Mouse (Mus musculus) hindbrain, embryonic 10.5 days (tissue): ENCODE data around the gene St8sia1. TPM values are rescaled to one million over a fixed set of nuclear protein-coding genes. Genes with fewer than 3 reads are reported as not detected.

Experiments
- DNase-seq: peaks from one replicate; pipeline ENCODE4 v3.0.0-alpha.2; 2017; ENCODE audit warnings: low spot score
- H3K27ac ChIP-seq: fragments of 300-500 bp; sonication (generic); 2 replicates; pipeline ENCODE4 v1.5.1; 2016; ENCODE audit warnings: mild to moderate bottlenecking, moderate library complexity
- H3K27me3 ChIP-seq: fragments of 300-500 bp; sonication (generic); 2 replicates; pipeline ENCODE4 v1.6.1; 2016; ENCODE audit warnings: mild to moderate bottlenecking; ENCODE audit not compliant: poor library complexity, insufficient read depth, severe bottlenecking
- H3K36me3 ChIP-seq: fragments of 300-500 bp; sonication (generic); 2 replicates; pipeline ENCODE4 v1.6.1; 2016; ENCODE audit warnings: mild to moderate bottlenecking, moderate library complexity
- H3K4me1 ChIP-seq: fragments of 300-500 bp; sonication (generic); replicated peaks from 2 replicates; pipeline ENCODE4 v1.6.1; 2016; ENCODE audit warnings: mild to moderate bottlenecking
- H3K4me3 ChIP-seq: fragments of 300-500 bp; sonication (generic); 2 replicates; pipeline ENCODE4 v1.5.1; 2016; ENCODE audit warnings: mild to moderate bottlenecking, moderate library complexity
- H3K9me3 ChIP-seq: fragments of 300-500 bp; sonication (generic); 2 replicates; pipeline ENCODE4 v1.6.1; 2016; ENCODE audit warnings: mild to moderate bottlenecking, moderate library complexity
- WGBS: fragments of 180-500 bp; shearing (Covaris S2); methylation state at CpG from one replicate; pipeline ENCODE4 v1.1.7; 2016; 5-methylcytosine and 5-hydroxymethylcytosine counted together
- polyA plus RNA-seq: library from polyadenylated mRNA; unstranded; fragments of >200 nt; fragmentation: Nextera tagmentation; extraction: Ambion mirVana; gene quantifications from 2 replicates; pipeline ENCODE4 v1.2.1, GENCODE M21; 2016

St8sia1 gene
- polyA plus RNA-seq, 1 experiment from 2014 or later: 5.4 TPM

DNA sequence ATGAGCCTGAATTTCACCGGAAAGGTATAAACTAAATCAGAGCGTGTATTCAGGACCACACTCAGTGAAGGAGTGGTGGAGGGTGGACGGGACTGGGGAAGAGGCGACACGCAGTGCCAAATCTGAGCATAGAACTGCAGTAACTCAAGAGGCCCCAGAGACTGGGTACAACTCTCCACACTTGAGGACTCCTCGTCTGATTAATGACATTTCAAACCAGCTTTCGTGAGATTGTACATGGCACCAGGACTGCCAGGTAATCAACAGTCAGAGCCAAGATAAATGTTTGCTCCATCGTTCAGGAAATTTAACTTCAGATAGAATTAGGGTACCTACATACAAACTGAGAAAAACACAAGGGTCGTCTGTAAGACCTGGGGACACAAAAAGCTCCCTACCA, 126.9 kb downstream of the St8sia1 start:
- Histone ChIP-seq H3K9me3 (no peaks in the 10 kb centered on the region), H3K27ac (no peak overlapping the region), H3K4me1 (peaks cover 13% of the 10 kb centered on the region), H3K27me3 (no peaks in the 10 kb centered on the region), H3K4me3 (no peak overlapping the region), H3K36me3 (no peaks in the 10 kb centered on the region)
- WGBS: 87% methylated on average over 9 of the region's 9 CpGs
- no peak for DNase-seq

DNA sequence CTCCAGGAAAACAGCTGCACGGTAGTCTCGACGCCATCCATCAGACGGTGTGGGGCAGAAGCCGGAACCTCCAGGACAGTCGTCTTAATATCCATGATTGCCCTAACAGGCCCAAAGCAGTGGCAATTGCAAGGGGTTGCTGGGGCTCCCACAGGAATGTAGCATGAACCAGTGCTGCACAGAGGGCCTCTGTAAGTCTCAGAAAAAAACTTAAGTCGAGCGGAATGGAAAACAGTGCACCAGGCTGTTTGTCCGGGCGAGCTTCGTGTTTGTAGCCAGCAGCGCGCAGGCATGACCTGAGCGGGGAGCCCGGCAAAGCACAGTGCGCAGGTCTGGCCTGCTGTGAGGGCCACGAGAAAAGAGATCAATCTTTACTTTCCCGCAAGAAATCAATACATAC, 128.5 kb downstream of the St8sia1 start:
- H3K27ac ChIP-seq: peak overlapping the region; percentile 62

DNA sequence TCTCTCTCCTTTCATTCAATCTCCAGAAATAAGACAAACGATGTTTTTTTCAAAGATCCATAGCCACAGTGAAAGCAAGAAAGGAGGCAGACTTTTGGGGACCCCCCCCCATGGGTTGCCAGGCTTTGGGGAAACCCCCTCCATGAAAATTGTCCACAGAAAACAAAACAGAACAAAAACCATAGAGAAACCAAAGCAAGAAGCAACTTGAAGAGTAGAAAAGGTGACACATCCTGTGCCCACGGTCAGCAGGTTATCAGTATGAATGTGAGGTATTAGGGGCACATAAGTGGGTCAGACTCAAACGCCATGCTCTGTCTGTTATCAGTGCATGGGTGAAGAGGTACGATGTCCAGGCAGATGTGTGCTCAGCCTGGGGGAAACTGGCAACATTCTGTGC, 129.3 kb downstream of the St8sia1 start:
- peaks cover 27% of the 10 kb centered on the region for H3K4me1 ChIP-seq
- no peak for DNase-seq
- WGBS: 87% methylated on average over 4 of the region's 4 CpGs

More for the DNA sequence above, 128.5 kb downstream of the St8sia1 start:
- no peaks in the 10 kb centered on the region for H3K36me3 ChIP-seq
- peak; percentile 39 for DNase-seq
- WGBS: 43% methylated on average over 18 of the region's 18 CpGs
- H3K27me3 ChIP-seq: no peaks in the 10 kb centered on the region
- no peak overlapping the region for H3K4me3 ChIP-seq
- peaks cover 23% of the 10 kb centered on the region for H3K4me1 ChIP-seq
- no peaks in the 10 kb centered on the region for H3K9me3 ChIP-seq

DNA sequence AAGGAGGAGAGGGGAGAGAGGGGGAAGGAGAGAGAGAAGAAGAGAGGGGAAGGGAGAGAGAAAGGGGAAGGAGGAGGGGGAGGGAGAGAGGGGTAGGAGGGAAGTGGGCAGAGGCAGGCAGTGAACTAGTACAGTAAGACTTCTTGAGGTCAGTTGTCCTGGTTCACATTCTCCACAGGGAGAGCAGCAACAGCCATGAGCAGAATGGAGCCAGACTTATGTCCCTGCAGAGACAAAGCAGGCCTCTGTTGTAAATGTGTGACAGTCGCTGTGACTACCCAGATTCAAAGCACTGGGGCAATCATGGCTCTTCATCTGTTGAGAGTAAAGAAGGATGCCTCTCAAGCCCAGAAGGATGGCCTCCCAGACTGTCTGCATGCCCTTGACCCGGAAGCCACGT, 132.5 kb downstream of the St8sia1 start:
- H3K9me3 ChIP-seq: no peaks in the 10 kb centered on the region
- DNase-seq: no peak
- H3K4me1 ChIP-seq: peaks cover 27% of the 10 kb centered on the region
- no peaks in the 10 kb centered on the region for H3K27me3 ChIP-seq
- no peak overlapping the region for H3K27ac ChIP-seq
- H3K4me3 ChIP-seq: no peak overlapping the region
- H3K36me3 ChIP-seq: 0 out of 2 replicates have a peak, but pooled peaks cover 5% of the 10 kb centered on the region
- 84% methylated on average over 3 of the region's 3 CpGs for WGBS

More for the DNA sequence above, 129.3 kb downstream of the St8sia1 start:
- 0 out of 2 replicates have a peak overlapping the region, but pooled peaks have one; percentile 62 for H3K27ac ChIP-seq
- H3K27me3 ChIP-seq: no peaks in the 10 kb centered on the region
- H3K9me3 ChIP-seq: no peaks in the 10 kb centered on the region
- no peaks in the 10 kb centered on the region for H3K36me3 ChIP-seq
- no peak overlapping the region for H3K4me3 ChIP-seq

DNA sequence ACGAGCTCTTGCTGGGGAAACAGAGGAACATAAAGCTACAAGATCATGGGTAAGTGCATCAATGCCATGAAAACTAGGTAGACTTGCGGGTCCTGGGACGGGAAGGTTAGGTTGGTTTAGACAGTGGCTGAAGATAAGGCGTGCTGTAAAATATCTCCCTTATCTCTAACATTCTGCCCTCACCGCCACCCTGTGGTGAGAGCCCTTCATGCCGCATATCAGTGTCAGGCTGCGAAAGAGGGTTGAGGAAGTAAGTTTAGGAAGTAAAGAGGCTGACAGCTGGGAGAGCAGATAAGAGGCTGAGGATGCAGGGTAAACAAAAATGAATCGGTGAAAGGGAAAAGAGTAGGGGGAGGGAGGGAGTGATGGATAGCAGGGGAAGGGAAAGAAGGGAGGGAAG, 133.0 kb downstream of the St8sia1 start:
- Histone ChIP-seq H3K9me3 (no peaks in the 10 kb centered on the region), H3K4me1 (peaks cover 27% of the 10 kb centered on the region), H3K27ac (no peak overlapping the region), H3K27me3 (no peaks in the 10 kb centered on the region), H3K4me3 (no peak overlapping the region), H3K36me3 (0 out of 2 replicates have a peak, but pooled peaks cover 5% of the 10 kb centered on the region)
- no peak for DNase-seq
- WGBS: 50% methylated on average over 8 of the region's 8 CpGs

DNA sequence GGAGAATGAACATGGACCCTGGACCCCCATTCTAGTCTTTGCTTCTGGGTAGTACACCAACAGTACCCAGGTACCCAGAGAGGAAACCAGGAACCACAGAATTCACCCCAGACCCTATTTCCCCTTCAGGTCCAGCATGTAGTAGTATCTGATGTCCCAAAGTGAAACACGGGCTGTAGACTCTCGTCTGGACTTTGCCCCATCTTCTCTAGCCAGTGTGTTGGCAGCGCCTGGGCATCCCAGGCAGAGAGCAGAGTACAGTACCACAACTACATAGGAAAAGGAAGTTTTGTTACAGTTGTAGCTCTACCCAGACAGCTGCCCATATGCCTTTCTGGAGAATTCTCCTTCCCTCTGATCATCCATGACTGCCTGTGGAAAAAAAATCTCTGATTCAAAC, 134.0 kb downstream of the St8sia1 start:
- Histone ChIP-seq H3K27ac (no peak overlapping the region), H3K4me1 (peaks cover 19% of the 10 kb centered on the region), H3K27me3 (no peaks in the 10 kb centered on the region), H3K4me3 (no peak overlapping the region), H3K36me3 (0 out of 2 replicates have a peak, but pooled peaks cover 5% of the 10 kb centered on the region), H3K9me3 (no peaks in the 10 kb centered on the region)
- no peak for DNase-seq
- WGBS: 89% methylated on average over 3 of the region's 3 CpGs

DNA sequence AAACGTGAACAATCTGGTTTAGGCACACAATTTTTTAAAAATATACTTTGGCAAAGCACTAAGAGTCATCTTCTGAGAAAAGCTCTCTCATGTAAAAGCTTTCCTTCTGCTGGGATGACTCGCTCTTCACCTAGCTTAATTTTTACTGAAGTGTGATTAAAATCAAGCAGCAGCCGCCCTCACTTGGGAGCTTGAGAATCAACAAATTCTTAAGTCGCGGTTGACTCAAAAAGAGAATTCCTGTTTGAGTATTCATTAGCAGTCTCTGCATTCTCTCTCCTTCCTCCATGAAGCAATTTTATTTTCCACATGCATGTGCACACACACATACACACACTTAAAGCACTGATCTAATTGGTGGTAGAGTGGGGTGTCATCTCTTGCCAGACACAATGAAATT, 138.8 kb downstream of the St8sia1 start:
- H3K4me1 ChIP-seq: peaks cover under 1% of the 10 kb centered on the region; the same call in 1 of the 2 replicates
- no peaks in the 10 kb centered on the region for H3K9me3 ChIP-seq
- no peaks in the 10 kb centered on the region for H3K27me3 ChIP-seq
- H3K27ac ChIP-seq: no peak overlapping the region
- 0 out of 2 replicates have a peak, but pooled peaks cover 5% of the 10 kb centered on the region for H3K36me3 ChIP-seq
- no peak overlapping the region for H3K4me3 ChIP-seq
- no peak for DNase-seq
- WGBS: 87% methylated on average over 5 of the region's 5 CpGs

DNA sequence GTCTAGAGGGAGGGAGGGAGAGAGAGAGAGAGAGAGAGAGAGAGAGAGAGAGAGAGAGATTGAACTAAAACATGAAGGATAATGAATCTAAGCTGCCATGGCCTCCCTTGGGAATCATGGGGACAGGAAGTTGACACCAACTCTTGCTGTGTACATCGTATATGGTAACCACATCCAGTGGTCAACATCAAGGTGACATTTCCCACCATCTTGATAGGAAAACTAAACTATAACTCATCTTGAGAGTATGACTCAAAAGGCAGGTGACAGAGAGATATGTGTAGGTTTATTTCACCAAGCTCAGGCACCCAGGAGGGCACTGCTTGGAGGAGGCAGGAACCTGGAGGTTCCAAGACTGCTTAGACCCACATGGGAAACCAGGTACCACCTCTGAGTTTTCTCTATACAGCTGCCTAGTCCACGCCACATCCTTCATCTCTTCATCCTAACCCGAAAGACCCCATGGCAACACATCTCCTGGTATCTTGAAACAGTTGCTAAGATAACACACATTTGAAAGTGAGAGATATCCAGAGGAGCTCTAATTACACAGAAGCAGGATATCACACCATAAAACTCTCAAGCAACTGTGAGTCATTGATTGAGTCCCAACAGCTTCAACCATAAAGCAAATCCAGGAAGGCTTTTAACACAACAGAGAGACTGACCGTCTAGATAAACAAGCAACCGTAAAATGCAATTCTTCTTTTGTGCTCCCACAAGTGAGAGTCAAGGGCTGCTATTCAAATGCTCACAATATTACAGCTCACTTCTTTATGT, 141.1 kb downstream of the St8sia1 start:
- no peaks in the 10 kb centered on the region for H3K4me1 ChIP-seq
- H3K36me3 ChIP-seq: no peaks in the 10 kb centered on the region
- no peaks in the 10 kb centered on the region for H3K27me3 ChIP-seq
- no peak overlapping the region for H3K4me3 ChIP-seq
- no peak overlapping the region for H3K27ac ChIP-seq
- H3K9me3 ChIP-seq: no peaks in the 10 kb centered on the region
- 89% methylated on average over 5 of the region's 5 CpGs for WGBS
- no peak for DNase-seq

DNA sequence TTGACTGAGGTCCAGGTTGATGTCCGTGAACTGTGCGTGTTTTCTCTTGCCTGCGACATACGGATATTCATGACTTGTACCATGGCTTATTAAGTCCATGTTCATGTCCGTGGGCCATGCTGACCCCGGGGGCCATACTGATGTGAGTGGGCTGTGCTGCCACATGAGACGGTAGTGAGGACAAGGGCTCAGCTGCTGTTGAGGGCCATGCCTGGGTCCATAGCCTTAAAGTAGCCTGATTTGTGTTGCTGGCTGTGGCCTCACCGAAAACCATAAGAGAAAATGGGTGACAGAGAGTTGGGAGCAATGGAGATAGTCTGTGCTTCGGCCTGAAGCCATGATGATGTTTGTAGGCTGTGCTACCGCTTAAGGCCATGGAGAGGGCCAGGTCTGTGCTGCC, 145.9 kb downstream of the St8sia1 start:
- H3K9me3 ChIP-seq: no peaks in the 10 kb centered on the region
- no peak for DNase-seq
- 95% methylated on average over 10 of the region's 10 CpGs for WGBS

DNA sequence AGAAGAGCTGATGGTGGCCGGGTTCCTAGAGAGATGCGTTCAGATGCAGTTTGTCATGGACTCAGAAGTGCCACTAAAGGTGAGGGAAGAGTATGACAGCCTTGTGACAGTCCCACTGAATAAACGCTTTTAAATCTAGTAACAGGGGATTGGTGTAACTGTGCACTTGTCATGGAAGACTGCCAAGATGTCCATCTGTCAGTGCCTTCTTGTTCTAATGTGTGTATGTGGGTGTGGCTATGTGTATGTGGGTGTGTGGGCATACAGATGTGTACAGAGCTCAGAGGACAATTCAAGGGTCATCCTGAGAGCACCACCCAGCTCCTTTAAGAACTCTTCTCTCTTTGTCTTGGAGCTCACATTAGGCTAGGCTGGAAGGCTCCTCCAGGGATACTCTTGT, 148.7 kb downstream of the St8sia1 start:
- Histone ChIP-seq H3K4me3 (no peak overlapping the region), H3K4me1 (peaks cover 18% of the 10 kb centered on the region), H3K27me3 (no peaks in the 10 kb centered on the region), H3K9me3 (no peaks in the 10 kb centered on the region), H3K27ac (no peak overlapping the region), H3K36me3 (no peaks in the 10 kb centered on the region)
- 80% methylated on average over 3 of the region's 3 CpGs for WGBS
- no peak for DNase-seq

More for the DNA sequence above, 145.9 kb downstream of the St8sia1 start:
- Histone ChIP-seq H3K27me3 (no peaks in the 10 kb centered on the region), H3K27ac (no peak overlapping the region), H3K4me3 (no peak overlapping the region), H3K4me1 (peaks cover 12% of the 10 kb centered on the region; the same call in 1 of the 2 replicates), H3K36me3 (no peaks in the 10 kb centered on the region)

DNA sequence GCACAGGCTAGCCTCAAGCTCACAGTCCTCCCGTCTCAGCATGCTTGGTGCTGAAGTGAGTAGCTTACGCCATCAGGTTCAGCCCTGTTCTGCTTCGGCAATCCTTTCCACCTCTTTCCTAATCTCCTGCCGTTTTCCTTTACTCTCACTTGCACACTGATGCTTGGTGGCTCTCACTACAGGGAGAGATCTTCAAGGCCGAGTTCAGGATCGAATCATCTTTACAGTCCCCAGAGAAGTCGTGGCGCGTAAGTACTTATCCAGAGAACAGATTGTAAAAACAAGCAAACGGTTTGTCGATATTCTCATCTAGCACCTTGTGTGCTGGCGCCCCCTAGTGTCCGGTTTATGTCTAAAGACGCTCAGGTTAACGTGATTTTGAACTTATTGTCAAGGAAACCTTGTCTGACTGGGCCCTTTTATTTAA, 149.7 kb downstream of the St8sia1 start:
- Histone ChIP-seq H3K9me3 (no peaks in the 10 kb centered on the region), H3K27ac (peak overlapping the region; percentile 84), H3K4me1 (peaks cover 21% of the 10 kb centered on the region), H3K27me3 (no peaks in the 10 kb centered on the region), H3K36me3 (no peaks in the 10 kb centered on the region), H3K4me3 (peak overlapping the region; percentile 49)
- WGBS: 7% methylated on average over 15 of the region's 15 CpGs
- DNase-seq: peak; percentile 88

DNA sequence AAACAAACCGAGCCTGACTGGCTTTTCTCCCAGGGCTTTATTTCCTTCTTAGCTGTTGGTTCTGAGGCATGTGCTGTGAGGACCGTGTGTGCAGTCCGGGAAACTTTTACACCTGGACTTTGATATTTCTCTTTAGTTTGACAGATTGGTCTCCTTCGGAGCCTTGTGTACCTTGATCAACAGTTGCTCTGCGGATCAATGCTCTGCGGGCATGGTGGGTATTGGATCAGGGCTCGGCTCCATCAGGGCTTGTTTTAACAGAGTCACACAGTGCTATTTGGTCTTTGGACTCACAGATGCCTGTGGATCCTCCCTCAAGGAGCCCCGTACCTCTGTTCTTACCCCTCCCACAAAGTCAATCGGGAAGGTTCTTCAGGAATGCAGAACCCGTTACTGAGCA, 150.2 kb downstream of the St8sia1 start:
- no peaks in the 10 kb centered on the region for H3K36me3 ChIP-seq
- peaks cover 23% of the 10 kb centered on the region for H3K4me1 ChIP-seq
- 65% methylated on average over 10 of the region's 10 CpGs for WGBS
- H3K9me3 ChIP-seq: no peaks in the 10 kb centered on the region
- peak overlapping the region; percentile 49 for H3K4me3 ChIP-seq
- H3K27me3 ChIP-seq: no peaks in the 10 kb centered on the region
- DNase-seq: no peak
- H3K27ac ChIP-seq: peak overlapping the region; percentile 84

DNA sequence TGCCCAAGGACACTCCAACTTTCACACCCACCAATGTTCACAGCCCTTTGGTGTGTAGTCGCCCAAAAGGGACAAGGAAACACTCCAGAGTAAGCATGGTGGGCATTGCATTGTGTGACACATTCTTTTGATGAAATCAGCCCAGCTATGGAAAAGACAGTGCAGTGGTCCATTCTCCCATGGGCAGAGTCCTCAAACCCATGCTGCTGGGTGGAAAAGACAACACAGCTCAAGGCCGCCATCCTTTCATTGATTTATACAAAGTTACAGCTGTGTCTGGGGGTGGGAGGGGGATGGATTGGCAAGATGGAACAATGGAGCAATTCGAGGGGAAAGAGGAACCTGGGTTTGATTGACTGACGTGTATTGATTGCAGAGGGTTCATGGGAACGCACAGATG, 151.3 kb downstream of the St8sia1 start:
- DNase-seq: no peak
- H3K27ac ChIP-seq: peak overlapping the region; percentile 66

More for the DNA sequence above, 151.3 kb downstream of the St8sia1 start:
- WGBS: 49% methylated on average over 5 of the region's 5 CpGs
- Histone ChIP-seq H3K4me3 (no peak overlapping the region), H3K36me3 (no peaks in the 10 kb centered on the region), H3K9me3 (no peaks in the 10 kb centered on the region), H3K4me1 (peaks cover 23% of the 10 kb centered on the region), H3K27me3 (no peaks in the 10 kb centered on the region)
